Mouse (Mus musculus): Measurements from ENCODE around the gene Plekha4.
A peak's percentile ranks its signal among the peaks of the same experiment; 100 is the strongest.

The Plekha4 gene

DNA sequence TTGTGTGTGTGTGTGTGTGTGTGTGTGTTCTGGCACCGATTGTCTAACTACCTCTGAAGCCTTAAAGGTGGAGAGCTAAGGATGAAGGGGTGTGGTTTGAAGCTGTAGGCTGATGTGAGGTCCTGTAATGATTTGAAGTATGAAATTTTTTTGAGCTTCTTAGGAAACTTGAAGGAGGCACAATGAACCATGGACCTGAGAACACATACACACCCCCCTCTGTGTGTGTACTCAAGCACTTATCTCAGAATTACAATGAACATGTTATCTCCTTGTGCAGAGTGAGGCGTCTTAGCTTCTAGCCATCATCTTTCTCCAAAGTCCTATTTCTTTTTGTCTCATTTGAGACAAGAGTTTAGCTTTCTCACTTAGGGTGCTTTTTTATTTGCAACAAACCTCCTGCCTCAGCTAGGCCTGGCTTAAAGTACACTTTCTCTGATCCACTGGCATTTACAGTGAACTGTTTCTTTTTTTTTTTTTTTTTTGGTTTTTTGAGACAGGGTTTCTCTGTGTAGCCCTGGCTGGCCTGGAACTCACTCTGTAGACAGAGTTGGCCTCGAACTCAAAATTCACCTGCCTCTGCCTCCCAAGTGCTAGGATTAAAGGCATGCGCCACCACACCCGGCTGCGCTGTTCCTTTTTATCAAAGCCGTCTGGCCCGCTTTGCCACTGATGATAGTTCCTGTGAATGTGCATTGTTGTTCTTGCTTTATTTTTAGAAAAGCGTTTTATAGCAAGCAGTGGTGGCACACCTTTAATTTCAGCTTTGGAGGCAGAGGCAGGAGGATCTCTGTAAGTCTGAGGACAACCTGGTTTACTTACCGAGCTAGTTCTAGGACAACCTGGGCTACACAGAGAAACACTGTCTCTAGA lies 42.7 kb downstream of the Plekha4 start:
- no peak for DNase-seq (ENCODE audit: low spot score in 2 of 2)

GRCm38 (mm10) chr7:45570103-45570741 lies 44.1 kb downstream of the Plekha4 start, which contains the start of gene Bcat2:
Bcat2 (plus strand) TSS chr7:45570153.
- peak; percentile 79 to 84 for DNase-seq (ENCODE audit: low spot score in 2 of 2)

- DNase-seq (ENCODE audit: low spot score in 2 of 2) = no peak
These were observed 45.8 kb downstream of the Plekha4 start for GRCm38 (mm10) chr7:45571966-45572365.

- no peak for DNase-seq (ENCODE audit: low spot score in 2 of 2)
These were observed 47.8 kb downstream of the Plekha4 start for GRCm38 (mm10) chr7:45573954-45574353.

DNA sequence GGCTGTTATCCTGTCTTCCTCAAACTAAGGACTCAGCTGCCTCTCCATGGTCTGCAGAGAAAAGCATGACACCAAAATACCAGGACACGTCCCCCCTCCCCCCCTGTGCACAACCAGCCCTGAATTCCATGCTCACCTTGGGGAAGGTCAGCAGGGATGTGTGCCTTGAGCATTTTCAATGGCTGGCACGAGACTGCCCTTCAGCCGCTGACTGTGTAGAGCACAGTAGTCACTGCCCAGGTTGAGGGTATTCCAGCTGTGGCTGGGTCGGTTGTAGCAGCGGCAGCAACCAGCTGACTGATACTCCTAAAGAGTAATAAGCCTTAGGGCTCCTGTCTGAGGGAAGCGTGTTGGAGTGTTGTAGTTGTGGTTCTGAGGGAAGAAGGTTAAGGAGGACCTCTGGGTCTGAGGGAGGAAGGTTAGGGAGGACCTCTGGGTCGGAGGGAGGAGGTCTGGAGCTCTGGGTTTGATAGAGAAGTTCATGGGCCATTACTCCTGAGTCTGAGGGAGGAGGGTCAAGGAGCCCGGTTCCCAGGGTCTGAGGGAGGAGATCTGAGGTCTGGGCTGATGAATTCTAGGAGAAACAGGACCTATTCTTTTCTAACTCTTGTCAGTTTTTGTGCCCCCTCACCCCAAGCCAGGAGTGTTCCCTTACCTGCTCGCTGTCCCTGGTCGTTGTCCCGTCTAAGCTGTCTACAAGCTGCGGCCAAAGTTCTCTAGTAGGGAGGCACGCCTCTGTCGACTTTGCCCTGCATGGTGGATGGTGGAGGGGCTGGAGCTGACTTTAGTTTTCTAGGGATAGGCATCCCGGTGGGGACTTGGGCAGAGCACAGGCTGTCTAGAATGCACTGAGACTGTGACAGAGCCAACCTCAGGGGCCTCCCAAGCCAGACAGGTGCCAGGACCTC lies 48.6 kb downstream of the Plekha4 start:
- DNase-seq (ENCODE audit: low spot score in 2 of 2) = no peak

GRCm38 (mm10) chr7:45585923-45586322 lies 59.8 kb downstream of the Plekha4 start:
- DNase-seq (ENCODE audit: low spot score in 2 of 2) = no peak

DNA sequence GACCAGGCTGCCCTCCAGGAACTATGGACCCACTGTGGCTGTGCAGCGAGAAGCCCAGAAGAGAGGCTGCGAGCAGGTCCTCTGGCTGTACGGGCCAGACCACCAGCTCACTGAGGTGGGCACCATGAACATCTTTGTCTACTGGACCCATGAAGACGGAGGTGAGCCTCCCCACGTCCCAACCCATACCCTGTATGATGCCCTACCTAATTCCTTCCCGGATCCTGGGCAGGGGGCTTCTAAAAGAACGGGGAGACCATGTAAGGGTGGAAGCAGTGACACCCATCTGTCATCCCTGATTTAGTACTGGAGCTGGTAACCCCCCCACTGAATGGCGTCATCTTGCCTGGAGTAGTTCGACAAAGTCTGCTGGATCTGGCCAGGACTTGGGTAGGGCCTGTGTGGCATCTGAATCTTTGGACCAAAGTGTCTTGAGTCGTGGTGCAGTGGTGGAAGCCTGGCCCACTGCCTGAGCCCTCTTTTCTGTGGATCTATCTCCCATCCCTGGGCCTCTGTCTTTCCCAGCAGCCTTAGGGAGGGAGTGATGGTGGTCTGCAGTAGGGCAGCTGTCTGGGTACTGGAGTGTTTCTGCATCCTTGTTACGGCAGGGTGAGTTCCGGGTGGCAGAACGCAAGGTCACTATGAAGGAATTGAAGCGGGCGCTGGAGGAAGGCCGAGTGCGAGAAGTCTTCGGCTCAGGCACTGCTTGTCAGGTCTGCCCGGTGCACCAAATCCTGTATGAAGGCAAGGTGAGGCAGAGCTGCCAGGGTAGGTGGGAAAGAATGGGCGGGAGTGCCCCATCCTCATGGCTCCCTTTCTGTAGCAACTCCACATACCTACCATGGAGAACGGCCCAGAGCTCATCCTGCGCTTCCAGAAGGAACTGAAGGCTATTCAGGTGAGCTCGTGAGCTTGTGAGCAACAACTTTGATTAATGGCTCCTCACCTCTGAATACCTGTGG lies 61.8 kb downstream of the Plekha4 start:
- DNase-seq (ENCODE audit: low spot score in 2 of 2) = no peak

DNA sequence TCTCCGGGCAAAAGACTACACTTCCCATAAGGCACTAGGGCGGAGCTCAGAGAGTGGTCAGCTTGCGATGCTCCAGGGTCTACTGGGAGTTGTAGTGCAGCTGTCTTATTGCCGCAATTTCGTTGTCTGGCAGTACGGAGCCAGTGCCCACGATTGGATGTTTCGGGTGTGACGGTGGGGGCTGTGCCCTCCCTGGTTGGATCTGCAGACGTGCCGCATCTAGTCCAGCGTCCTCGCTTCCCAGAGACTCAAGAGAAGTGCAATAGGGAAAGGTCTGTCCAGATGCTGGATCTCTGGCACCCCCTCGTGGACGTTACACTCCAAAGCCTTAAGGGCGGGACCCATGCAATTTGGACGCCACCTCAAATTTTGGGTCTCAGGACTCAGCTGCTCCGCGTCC lies 63.0 kb downstream of the Plekha4 start:
- DNase-seq (ENCODE audit: low spot score in 2 of 2) = peak; percentile 97 to 99

GRCm38 (mm10) chr7:45589898-45590297 lies 63.8 kb downstream of the Plekha4 start:
- DNase-seq (ENCODE audit: low spot score in 2 of 2) = no peak

DNA sequence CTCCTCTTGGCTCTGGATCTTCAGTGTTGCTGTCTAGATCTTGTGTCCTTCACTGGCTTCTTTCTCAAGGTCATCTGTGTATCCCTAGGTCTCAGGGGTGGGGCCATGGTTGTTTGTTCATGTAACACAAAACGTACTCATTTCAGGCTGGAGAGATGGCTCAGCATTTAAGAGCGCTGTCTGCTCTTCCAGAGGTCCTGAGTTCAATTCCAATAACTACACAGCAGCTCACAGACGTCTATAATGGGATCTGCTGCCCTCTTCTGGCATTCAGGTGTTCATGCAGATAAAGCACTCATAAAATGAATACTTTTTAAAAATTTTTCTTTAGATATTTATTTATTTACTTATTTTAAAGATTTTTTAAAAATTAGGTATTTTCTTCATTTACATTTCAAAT lies 64.7 kb downstream of the Plekha4 start:
- no peak for DNase-seq (ENCODE audit: low spot score in 2 of 2)

DNA sequence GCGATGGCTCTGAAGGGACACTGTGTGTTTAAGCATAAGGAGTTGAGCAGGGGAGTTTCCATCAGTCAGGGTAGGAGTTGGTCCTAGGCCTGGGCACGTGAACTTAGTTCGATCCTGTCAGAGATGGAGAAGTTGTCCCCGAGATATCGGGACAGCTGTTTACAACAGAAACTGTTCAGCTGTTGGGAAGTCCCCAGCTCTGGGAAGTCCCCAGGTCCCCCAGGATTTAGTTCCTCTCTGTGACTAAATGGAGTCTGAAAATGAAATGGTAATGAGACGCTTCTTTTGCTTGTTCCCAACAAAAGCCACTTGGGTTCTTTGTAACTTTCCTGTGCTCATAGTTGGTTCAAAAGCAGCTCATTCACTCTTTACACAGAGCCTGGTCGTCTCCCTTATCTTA lies 65.8 kb downstream of the Plekha4 start:
- DNase-seq (ENCODE audit: low spot score in 2 of 2) = no peak

GRCm38 (mm10) chr7:45593118-45593815 lies 67.1 kb downstream of the Plekha4 start:
- DNase-seq (ENCODE audit: low spot score in 2 of 2) = peak; percentile 77 to 82

DNA sequence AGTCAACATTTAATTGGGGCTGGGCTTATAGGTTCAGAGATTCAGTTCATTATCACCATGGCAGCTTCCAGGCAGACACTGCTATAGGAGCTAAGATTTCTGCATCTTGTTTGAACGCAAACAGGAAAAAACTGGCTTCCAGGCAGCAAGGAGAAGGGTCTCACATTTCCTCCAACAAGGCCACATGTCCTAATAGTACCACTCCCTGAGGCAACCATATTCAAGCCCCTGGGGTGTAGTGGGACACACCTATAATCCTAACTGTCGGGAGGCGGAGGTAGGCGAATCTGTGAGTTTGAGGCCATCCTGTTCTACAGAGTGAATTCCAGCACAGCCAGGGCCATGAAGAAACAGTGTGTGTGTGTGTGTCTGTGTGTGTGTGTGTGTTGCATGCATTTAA lies 69.0 kb downstream of the Plekha4 start:
- no peak for DNase-seq (ENCODE audit: low spot score in 2 of 2)

GRCm38 (mm10) chr7:45596107-45596506 lies 70.0 kb downstream of the Plekha4 start:
- DNase-seq (ENCODE audit: low spot score in 2 of 2) = no peak

DNA sequence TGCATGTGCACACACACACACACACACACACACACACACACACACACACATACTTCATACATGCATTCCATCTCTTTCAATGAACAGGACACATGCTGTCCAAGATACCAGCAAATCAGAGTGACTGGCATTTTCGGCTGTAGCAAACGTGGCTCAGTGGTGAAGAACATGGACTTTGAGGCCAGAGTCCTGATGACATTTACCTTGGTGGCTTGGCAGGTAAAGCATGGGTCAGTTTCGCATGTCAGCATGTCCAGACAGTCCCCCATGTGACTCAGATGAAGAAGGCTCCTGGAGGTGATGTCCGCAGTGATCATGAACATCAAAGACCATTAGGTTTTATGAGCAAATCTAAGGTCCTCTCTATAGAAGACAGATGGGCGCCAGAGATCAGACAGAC lies 70.9 kb downstream of the Plekha4 start:
- no peak for DNase-seq (ENCODE audit: low spot score in 2 of 2)

DNA sequence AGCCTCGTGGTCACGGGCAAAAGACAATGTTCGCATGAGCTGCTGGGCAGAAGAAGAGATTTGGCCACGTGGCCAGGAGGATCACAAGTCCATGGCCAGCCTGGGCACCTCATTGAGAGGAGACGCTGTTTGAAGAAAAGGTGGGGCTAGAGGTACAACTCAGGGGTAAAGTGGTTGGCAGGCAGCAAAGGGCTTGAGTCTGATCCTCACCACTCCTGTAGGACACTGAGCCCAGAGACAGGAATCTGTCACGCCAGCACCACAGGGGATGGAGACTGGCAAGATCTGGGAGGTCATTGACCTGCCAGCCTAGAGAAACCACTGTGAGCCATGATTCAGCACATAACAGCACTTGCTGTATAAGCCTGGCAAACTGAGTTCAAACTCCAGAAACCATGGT lies 71.4 kb downstream of the Plekha4 start:
- no peak for DNase-seq (ENCODE audit: low spot score in 2 of 2)

- DNase-seq (ENCODE audit: low spot score in 2 of 2) = no peak
These were observed 73.1 kb downstream of the Plekha4 start for GRCm38 (mm10) chr7:45598960-45599879.

Measured in right cerebral cortex, postnatal 10 days (tissue).